Mouse (Mus musculus): ENCODE results near the gene Olfr1032. TPM values are rescaled to one million over a fixed set of nuclear protein-coding genes. Genes with fewer than 3 reads are reported as not detected.
"Not testable (repeated sequence)": the region's sequence is repeated elsewhere in the genome, so short reads cannot be mapped to it uniquely, and the experiment has no call there.

Olfr1032 gene
- not detected for total RNA-seq (2021)
- long read RNA-seq, experiment 1, result 0 reads
- long read RNA-seq, experiment 2, result 0 reads

DNA sequence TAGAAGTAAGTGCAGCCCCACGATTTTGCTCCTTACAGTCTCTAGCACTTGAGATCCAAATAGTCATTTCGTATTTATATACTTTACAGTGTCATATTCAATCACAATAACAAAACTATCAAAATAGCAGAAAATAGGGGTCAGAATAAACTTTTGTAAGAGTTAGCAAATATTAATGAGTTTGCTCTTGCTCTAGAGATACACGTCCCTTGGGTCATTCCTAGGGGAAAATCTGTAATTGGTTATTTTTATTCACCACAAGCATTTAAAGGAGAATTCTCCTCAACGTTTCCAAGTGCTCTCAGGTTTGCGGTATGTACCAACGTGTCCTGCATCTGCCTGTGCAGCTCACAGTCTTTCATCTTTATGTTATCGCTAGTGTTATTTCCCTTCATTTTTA, at the start of gene Olfr1032:
Gene Olfr1032, plus strand, starts transcription at position 301 of the 400 bp plus-strand sequence.
- no peak for DNase-seq (ENCODE audit: low spot score in 2 of 2)

DNA sequence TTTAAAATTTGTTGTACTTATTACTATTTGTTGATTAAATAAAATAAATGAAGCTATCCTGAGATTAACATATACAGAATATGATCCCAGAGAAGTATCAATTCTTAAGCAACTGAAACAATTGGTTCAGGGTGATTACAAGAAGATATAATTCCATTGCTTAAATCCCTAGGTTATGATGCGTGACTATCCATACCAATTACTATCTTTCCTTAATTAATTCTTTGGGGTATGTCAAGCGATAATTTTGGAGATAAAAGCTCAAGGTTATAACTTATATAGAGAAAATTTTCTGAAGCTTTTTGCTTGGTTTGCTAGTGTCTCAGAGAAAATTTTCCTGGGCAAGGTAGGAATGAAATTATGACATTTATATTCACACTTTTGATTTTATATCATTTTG, 31.7 kb upstream of the Olfr1032 start, which contains the start of gene Olfr1029:
Gene Olfr1029, plus strand, starts transcription at position 301 of the 400 bp plus-strand sequence.
- DNase-seq (ENCODE audit: low spot score in 2 of 2), result no peak

DNA sequence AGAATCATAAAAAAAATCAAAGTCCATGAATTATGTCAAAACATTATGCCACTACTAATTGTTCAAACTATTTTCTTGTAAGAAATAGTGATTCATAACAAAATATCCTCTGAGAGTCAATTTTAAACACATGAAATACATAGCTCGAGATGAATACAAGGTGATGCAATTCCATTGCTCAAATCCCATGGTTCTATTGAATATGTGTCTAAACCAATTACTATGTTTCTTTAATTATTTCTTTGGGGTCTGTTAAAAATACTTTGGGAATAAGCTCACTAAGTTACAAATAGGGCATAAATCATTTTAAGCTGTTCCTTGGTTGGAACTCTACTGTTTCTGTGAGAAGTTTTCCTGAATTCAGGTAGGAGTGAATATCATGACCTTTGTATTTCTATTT, 26.4 kb upstream of the Olfr1032 start, which contains the start of gene Olfr1030:
Gene Olfr1030, plus strand, starts transcription at position 301 of the 400 bp plus-strand sequence.
- DNase-seq (ENCODE audit: low spot score in 2 of 2), result no peak

DNA sequence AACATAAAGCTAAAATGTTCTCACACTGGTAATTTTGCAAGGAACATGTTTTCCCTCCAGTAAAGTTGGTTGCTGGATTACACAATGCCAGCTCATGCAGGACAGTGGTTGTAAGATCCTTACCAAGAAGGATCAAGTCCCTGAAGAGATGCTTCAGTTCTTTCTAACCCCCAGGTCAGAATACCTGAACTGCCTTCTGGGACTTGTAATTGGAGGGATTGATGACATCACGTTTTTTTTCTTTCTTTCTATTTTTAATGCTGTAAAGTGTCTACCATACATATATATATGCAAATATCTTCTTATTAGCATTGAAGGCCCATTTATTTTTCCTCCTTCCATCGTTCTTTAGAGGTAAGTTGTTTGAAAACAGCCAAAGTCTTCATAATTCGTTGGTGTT, 15.3 kb upstream of the Olfr1032 start, which contains the start of gene Olfr1031:
Gene Olfr1031, plus strand, starts transcription at position 301 of the 400 bp plus-strand sequence.
- DNase-seq (ENCODE audit: low spot score in 2 of 2), result no peak

DNA sequence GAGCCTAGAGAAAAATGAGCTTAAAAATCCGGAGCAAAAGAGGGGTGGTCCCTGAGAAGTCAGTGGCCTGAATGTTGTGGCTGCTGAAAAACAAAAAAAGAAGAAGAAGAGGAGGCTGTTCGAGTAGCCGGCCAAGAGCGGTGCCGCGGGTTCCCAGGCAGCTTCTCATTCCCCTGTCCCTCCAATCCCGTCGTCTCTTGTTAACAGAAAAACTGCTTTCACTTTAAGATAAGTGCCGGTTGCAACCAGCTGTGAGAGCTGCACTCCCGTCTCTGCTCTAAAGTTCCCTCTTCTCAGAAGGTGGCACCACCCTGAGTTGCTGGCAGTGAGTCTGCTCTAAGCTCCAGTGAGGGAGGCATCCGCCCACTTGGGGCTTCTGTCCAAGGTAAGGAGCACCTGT, 15.1 kb downstream of the Olfr1032 start, which contains the start of gene Olfr1033:
Gene Olfr1033, plus strand, starts transcription at position 228 of the 400 bp plus-strand sequence.
- not testable (repeated sequence) for DNase-seq (ENCODE audit: low spot score in 2 of 2)

DNA sequence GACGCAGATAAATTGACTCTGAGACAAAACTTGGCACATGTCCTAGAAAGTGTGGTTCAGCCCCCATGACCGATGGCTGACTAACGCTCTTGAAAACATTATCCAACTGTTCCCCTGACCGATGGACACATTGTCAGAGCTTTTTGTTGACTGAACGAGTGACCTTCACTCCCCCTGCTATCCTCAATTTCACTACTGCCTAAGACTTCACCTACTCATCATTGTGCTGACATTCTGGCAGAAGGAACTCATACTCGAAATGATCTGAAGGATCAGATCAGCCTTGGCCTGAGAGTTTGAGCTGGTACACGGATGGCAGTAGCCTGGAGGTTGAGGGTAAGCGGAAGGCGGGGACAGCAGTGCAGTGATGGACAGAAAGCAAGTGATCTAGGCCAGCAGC, 16.2 kb downstream of the Olfr1032 start:
- DNase-seq (ENCODE audit: low spot score in 2 of 2), result not testable (repeated sequence)

DNA sequence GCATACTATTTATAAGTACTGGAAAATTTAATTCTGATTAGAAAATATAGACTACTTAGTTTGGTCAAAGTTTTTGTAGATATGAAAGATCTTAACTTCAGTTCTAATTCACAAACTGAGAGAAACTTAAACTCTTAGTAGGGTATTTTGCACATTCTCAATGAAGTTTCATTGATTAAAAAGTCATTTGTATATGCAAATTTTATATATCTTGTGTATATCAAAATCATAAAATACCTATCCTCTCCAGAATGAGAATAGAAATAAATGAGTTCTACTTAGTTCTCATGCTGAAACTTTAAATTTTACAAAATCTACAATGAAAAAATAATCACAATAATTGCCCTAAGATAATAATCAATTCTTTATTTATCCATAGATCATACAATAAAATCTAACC, 40.2 kb downstream of the Olfr1032 start, which contains the start of gene Olfr1034:
Gene Olfr1034, plus strand, starts transcription at position 301 of the 400 bp plus-strand sequence.
- no peak for DNase-seq (ENCODE audit: low spot score in 2 of 2)

DNA sequence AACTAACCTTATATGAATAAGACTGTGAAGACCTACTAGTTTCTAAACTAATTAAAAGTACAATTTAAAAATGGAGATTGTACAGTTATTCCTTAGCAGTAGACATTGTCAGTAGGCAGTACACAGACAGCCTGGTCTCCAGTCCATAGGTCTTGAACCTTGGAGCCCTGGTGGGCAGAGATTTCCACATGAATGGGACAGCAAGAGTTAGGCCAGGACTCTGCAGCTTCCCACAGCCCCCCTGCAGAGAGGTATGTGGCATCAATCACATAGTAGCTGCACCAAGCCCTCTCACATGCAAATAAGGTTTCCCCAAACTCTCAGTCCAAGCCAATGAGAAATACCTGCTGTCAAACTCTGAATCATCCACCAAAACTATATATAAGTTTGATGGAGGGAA, 45.4 kb downstream of the Olfr1032 start:
- DNase-seq (ENCODE audit: low spot score in 2 of 2), result not testable (repeated sequence)

Other genes starting within 250 kb of the Olfr1032 start
- not detected for gene Olfr1012, start 242.8 kb upstream of the Olfr1032 start, total RNA-seq (2021)
- not detected for gene Olfr1013, start 238.4 kb upstream of the Olfr1032 start, total RNA-seq (2021)
- gene Olfr1014, start 232.8 kb upstream of the Olfr1032 start, total RNA-seq (2021), result not detected
- gene Olfr1015, start 223.5 kb upstream of the Olfr1032 start, total RNA-seq (2021), result not detected
- gene Olfr1016, start 203.0 kb upstream of the Olfr1032 start, total RNA-seq (2021), result not detected
- gene Olfr1018, start 187.1 kb upstream of the Olfr1032 start, total RNA-seq (2021), result not detected
- not detected for gene Olfr1019, start 160.1 kb upstream of the Olfr1032 start, total RNA-seq (2021)
- gene Olfr1020, start 158.5 kb upstream of the Olfr1032 start, total RNA-seq (2021), result not detected
- gene Olfr1022, start 136.9 kb upstream of the Olfr1032 start, total RNA-seq (2021), result not detected
- gene Olfr1023, start 119.9 kb upstream of the Olfr1032 start, total RNA-seq (2021), result not detected
- not detected for gene Olfr1024, start 100.5 kb upstream of the Olfr1032 start, total RNA-seq (2021)
- gene Olfr1025-ps1, start 90.3 kb upstream of the Olfr1032 start, total RNA-seq (2021), result not detected
- not detected for gene Olfr1026, start 84.0 kb upstream of the Olfr1032 start, total RNA-seq (2021)
- gene Olfr1028, start 55.1 kb upstream of the Olfr1032 start, total RNA-seq (2021), result not detected
- gene Olfr1029, start 31.6 kb upstream of the Olfr1032 start, total RNA-seq (2021), result not detected
- gene Olfr1030, start 26.3 kb upstream of the Olfr1032 start, total RNA-seq (2021), result not detected
- gene Olfr1031, start 15.2 kb upstream of the Olfr1032 start, total RNA-seq (2021), result not detected
- gene Olfr1033, start 15.1 kb downstream of the Olfr1032 start, total RNA-seq (2021), result 1 to 10 TPM; 3.2 to 6.0 TPM
- under 1 TPM; 0.11 to 0.31 TPM for gene Olfr1034, start 40.3 kb downstream of the Olfr1032 start, total RNA-seq (2021)
- not detected for gene Olfr1036, start 68.5 kb downstream of the Olfr1032 start, total RNA-seq (2021)
- not detected for gene Olfr1037, start 81.8 kb downstream of the Olfr1032 start, total RNA-seq (2021)
- gene Olfr1039, start 130.4 kb downstream of the Olfr1032 start, total RNA-seq (2021), result not detected
- gene Olfr1040, start 141.2 kb downstream of the Olfr1032 start, total RNA-seq (2021), result not detected
- not detected for gene Olfr1042, start 156.3 kb downstream of the Olfr1032 start, total RNA-seq (2021)
- gene Olfr1043, start 162.0 kb downstream of the Olfr1032 start, total RNA-seq (2021), result not detected
- gene Olfr1044, start 172.3 kb downstream of the Olfr1032 start, total RNA-seq (2021), result not detected
- gene Olfr52, start 180.1 kb downstream of the Olfr1032 start, total RNA-seq (2021), result not detected
- gene Olfr1045, start 197.5 kb downstream of the Olfr1032 start, total RNA-seq (2021), result not detected
- not detected for gene Olfr1046, start 213.8 kb downstream of the Olfr1032 start, total RNA-seq (2021)
- gene Olfr1047, start 225.9 kb downstream of the Olfr1032 start, total RNA-seq (2021), result not detected
- gene Olfr1048, start 234.7 kb downstream of the Olfr1032 start, total RNA-seq (2021), result not detected

All from adrenal gland, postnatal 4 days (tissue).